Mouse (Mus musculus): ENCODE measurements at regions not wholly inside any gene's neighbourhood (a gene's known extent, or its start where the extent isn't known, plus 50 kb on each side); places are given as distances from the start of the nearest gene placed in this dataset.

DNA sequence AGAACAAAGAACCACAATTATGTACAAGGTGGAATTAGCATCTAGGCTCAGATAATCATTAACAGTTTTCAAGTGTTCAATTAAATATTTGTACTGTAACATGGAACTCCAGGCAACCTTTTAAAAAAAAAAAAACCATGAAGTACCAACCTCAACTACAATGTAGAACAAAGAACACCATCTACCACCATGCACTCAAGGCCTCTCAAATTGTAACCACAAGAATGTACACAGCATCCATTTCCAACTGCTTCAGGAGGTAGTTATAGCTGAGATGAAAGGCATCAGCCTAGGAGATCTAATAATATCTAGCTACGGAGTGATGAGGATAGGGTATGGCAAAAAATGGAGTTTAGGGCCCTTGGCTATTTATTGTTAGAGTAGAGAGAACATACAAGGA lies 174.7 kb upstream of the Sox9 start:
- TF ChIP-seq TCF12 (IDR thresholded peaks at IDR 0.05; ENCODE audit: insufficient read depth, poor library complexity, severe bottlenecking) = no peak
- TF ChIP-seq POLR2AphosphoS2 (IDR thresholded peaks at IDR 0.05; ENCODE audit: insufficient read length, low read depth) = no peak
